Mouse (Mus musculus): Measurements from ENCODE around the gene Dlk1.

The Dlk1 gene

GRCm38 (mm10) chr12:109452592-109452991, at the start of gene Dlk1:
Gene Dlk1, plus strand, starts transcription at chr12:109452823.
- no peak for DNase-seq (ENCODE audit: low spot score)

GRCm38 (mm10) chr12:109402943-109403342, 49.7 kb upstream of the Dlk1 start:
- no peak for DNase-seq (ENCODE audit: low spot score)

GRCm38 (mm10) chr12:109403752-109404151, 48.9 kb upstream of the Dlk1 start:
- no peak for DNase-seq (ENCODE audit: low spot score)

- DNase-seq (ENCODE audit: low spot score), result no peak
Observed at GRCm38 (mm10) chr12:109406018-109406417, 46.6 kb upstream of the Dlk1 start.

GRCm38 (mm10) chr12:109410723-109411122, 41.9 kb upstream of the Dlk1 start:
- no peak for DNase-seq (ENCODE audit: low spot score)

- no peak for DNase-seq (ENCODE audit: low spot score)
Observed at GRCm38 (mm10) chr12:109411172-109412070, 41.2 kb upstream of the Dlk1 start.

- DNase-seq (ENCODE audit: low spot score), result no peak
Observed at GRCm38 (mm10) chr12:109412071-109412440, 40.6 kb upstream of the Dlk1 start.

- no peak for DNase-seq (ENCODE audit: low spot score)
Observed at GRCm38 (mm10) chr12:109412675-109413074, 39.9 kb upstream of the Dlk1 start.

- DNase-seq (ENCODE audit: low spot score), result no peak
Observed at GRCm38 (mm10) chr12:109413321-109413720, 39.3 kb upstream of the Dlk1 start.

- DNase-seq (ENCODE audit: low spot score), result no peak
Observed at GRCm38 (mm10) chr12:109416681-109417080, 35.9 kb upstream of the Dlk1 start.

GRCm38 (mm10) chr12:109417476-109418201, 35.0 kb upstream of the Dlk1 start:
- DNase-seq (ENCODE audit: low spot score), result no peak

GRCm38 (mm10) chr12:109420006-109420405, 32.6 kb upstream of the Dlk1 start:
- DNase-seq (ENCODE audit: low spot score), result no peak

- DNase-seq (ENCODE audit: low spot score), result no peak
Observed at GRCm38 (mm10) chr12:109423163-109423562, 29.5 kb upstream of the Dlk1 start.

GRCm38 (mm10) chr12:109423716-109424429, 28.8 kb upstream of the Dlk1 start:
- DNase-seq (ENCODE audit: low spot score), result no peak

GRCm38 (mm10) chr12:109424753-109425332, 27.8 kb upstream of the Dlk1 start:
- DNase-seq (ENCODE audit: low spot score), result no peak

GRCm38 (mm10) chr12:109425982-109426381, 26.6 kb upstream of the Dlk1 start:
- DNase-seq (ENCODE audit: low spot score), result no peak

- DNase-seq (ENCODE audit: low spot score), result no peak
Observed at GRCm38 (mm10) chr12:109432475-109433130, 20.0 kb upstream of the Dlk1 start.

GRCm38 (mm10) chr12:109436367-109436807, 16.2 kb upstream of the Dlk1 start:
- no peak for DNase-seq (ENCODE audit: low spot score)

- no peak for DNase-seq (ENCODE audit: low spot score)
Observed at GRCm38 (mm10) chr12:109436852-109437251, 15.8 kb upstream of the Dlk1 start.

GRCm38 (mm10) chr12:109437559-109438350, 14.9 kb upstream of the Dlk1 start:
- peak; percentile 72 for DNase-seq (ENCODE audit: low spot score)

- DNase-seq (ENCODE audit: low spot score), result no peak
Observed at GRCm38 (mm10) chr12:109438383-109438782, 14.2 kb upstream of the Dlk1 start.

All from urinary bladder, postnatal 10 days (tissue).